Mouse (Mus musculus) hematopoietic multipotent progenitor cell, adult 10-12 weeks (in vitro differentiated cells): Measurements from ENCODE around the gene Mon1a. TPM values are rescaled to one million over a fixed set of nuclear protein-coding genes. Genes with fewer than 3 reads are reported as not detected.

Source experiments
- polyA plus RNA-seq: library from polyadenylated mRNA; stranded (reverse); fragments of >175 nt; gene quantifications from 2 replicates; pipeline ENCODE4 v1.2.3, GENCODE M21; 2012; ENCODE audit warnings: low replicate concordance

Mon1a gene
- 22.0 and 22.8 TPM in 2 replicates for polyA plus RNA-seq

DNA sequence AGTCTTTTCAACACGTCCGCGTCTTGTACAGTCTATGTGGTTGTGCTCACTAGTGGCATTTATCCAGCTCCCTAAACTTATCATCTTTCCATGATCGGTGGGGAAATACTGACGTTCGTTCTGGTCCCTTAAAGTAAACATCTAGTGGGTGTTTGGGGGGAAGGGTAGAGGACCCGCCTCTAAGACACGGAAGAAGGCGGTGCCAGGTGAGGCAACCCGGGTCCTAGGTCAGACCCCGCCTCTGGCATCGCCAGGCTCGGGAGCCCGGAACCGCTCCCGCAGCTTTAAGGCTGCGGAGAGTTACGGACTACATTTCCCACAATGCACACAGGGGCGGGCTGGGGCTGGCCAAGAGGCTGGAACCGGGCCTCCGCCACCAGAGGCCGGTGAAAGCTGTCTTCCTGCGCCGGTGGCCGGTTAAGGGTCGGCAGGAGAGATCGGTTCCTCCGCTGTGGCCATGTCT lies at the start of gene Mon1a:
Gene Mon1a (plus strand): TSS at position 348 of the 463 bp plus-strand sequence.

DNA sequence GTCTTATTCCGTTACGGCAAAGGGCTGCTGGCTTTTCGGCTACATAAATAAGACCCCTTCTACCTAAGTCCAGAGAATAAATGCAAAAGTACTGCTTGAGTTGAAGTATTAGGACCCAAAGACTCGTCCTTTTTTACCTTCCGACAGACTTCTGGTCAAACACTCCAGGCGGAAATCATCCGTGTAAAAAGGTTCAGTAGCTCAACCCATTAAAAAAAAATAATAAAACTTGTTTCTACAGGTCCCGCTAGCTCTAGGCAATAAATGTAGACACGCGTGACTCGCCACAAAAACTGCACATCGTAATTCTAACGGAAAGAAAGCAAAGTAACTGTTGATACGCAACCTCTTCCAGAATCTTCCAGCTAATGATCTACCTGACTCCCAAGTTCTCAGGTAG lies 14.8 kb upstream of the Mon1a start, which contains the start of gene Rbm6:
Gene Rbm6 (minus strand): TSS at position 101 of the 400 bp plus-strand sequence.

DNA sequence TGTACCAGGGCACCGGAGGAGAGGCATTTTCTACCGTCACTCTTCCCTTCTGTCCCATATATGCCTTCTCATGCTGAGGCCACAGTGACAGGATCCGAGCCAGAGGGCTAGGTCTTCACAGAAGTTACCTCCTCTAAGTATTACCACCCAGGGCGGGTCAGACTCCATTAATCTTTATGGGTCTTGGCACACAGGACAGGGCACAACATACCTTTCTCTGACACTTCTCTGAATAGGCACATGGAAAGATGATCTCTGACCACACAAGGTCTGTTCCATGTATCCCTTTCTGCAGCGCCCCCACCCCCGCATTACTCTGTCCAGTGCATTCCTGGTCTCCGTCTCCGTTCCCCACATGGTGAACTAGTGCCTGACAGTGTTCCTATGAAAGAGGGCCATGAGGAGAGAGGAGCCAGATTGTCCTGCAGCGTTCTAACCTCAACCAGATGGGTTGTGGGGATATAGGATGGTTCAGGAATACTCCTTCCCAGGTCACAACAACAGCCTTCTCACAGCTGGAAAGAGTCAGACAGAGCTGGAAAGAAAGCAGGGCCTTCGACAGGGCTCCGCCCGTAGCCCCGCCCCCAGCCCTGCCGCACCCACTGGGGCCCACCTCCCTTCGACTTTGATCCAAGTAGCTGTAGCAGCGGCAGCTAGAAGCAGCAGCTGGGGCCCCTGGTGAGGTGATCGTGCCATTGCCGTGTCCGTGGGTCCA lies 18.5 kb downstream of the Mon1a start, which contains the start of gene Mst1r:
Gene Mst1r (plus strand): TSS at position 622 of the 715 bp plus-strand sequence.

DNA sequence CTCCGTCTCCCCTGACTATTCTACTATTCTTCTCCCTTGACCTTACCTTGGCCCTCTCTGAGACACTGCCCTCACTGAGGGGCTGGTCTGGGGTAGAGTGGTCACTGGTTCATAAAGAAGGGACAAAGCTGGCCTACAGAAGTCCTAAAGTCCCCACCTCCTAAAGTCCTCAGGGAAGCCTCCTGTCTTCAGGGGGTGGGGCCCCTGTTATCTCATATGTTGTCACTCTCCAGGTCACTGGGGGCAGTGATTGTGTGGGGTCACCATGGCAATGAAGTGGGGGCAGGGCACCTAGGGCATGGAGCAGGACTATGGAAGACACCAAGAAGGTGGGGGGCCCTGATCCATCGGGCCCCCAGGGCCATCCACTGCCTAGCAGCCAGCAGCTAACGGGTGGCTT lies 40.2 kb downstream of the Mon1a start, which contains the start of gene Actl11:
Gene Actl11 (plus strand): TSS at position 301 of the 400 bp plus-strand sequence.

DNA sequence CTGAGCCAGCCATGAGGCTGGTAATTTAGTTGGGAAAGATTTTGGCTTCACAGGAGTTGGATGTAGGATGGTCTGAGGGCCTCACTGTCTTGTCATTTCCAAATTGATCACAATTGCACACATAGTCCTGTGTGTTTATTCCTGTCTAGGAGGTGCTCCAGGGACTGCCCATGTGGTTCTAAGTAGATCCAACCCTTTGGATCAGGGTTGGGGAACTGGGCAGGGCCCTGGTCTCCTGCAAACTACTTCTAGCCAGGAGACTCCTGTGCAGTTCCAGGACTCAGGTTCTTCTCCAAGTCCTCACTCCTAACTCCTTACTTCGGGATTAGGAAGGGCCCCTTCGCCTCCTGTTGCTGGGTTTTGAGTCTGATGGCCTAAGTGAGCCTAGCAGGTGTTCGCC lies 47.4 kb downstream of the Mon1a start, which contains the start of gene Camkv:
Gene Camkv (plus strand): TSS at position 301 of the 400 bp plus-strand sequence.

DNA sequence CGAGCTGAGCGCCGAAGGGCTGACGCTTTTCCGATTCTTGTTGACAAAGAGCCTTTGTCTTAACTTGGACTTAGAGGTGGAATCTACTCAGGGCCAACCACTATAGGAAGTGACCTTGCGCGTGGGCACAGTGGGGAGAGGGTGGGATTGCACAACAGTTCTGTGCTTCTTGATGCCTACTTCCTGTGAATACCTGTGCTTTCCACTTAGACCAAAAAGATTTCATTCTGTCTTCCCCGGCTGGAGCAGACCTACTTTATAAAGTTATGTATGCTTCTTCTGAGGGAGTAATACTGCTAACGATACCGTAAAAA lies 61.9 kb downstream of the Mon1a start, which contains the start of gene Traip:
Gene Traip (plus strand): TSS at position 215 of the 314 bp plus-strand sequence.

Other genes with a start within 250 kb of the Mon1a start
- not detected in 2 replicates for gene Slc38a3, start 218.6 kb upstream of the Mon1a start, polyA plus RNA-seq
- gene Gnat1, start 208.4 kb upstream of the Mon1a start, polyA plus RNA-seq: not detected in 2 replicates
- gene Sema3f, start 177.7 kb upstream of the Mon1a start, polyA plus RNA-seq: 3.2 and 4.7 TPM in 2 replicates
- 53.7 and 57.1 TPM in 2 replicates for gene Rbm5, start 117.2 kb upstream of the Mon1a start, polyA plus RNA-seq
- gene Rbm6, start 14.9 kb upstream of the Mon1a start, polyA plus RNA-seq: 19.8 and 30.5 TPM in 2 replicates
- gene Mst1r, start 18.7 kb downstream of the Mon1a start, polyA plus RNA-seq: 0.63 and 3.7 TPM in 2 replicates
- gene Actl11, start 40.3 kb downstream of the Mon1a start, polyA plus RNA-seq: not detected in 2 replicates
- 0.03 and 0.10 TPM in 2 replicates for gene Camkv, start 47.5 kb downstream of the Mon1a start, polyA plus RNA-seq
- 0.30 and 1.8 TPM in 2 replicates for gene Traip, start 62.0 kb downstream of the Mon1a start, polyA plus RNA-seq
- gene Uba7, start 87.4 kb downstream of the Mon1a start, polyA plus RNA-seq: 56.6 and 109 TPM in 2 replicates
- gene Gm20661, start 94.9 kb downstream of the Mon1a start, polyA plus RNA-seq: 0.22 TPM in 1 of 2 replicates, not detected in the other
- 11.6 and 13.4 TPM in 2 replicates for gene Inka1, start 97.7 kb downstream of the Mon1a start, polyA plus RNA-seq
- 0.15 TPM in 1 of 2 replicates, not detected in the other for gene Cdhr4, start 104.3 kb downstream of the Mon1a start, polyA plus RNA-seq
- 0.58 TPM in 1 of 2 replicates, not detected in the other for gene Gm20662, start 108.2 kb downstream of the Mon1a start, polyA plus RNA-seq
- 163 and 228 TPM in 2 replicates for gene Ip6k1, start 114.3 kb downstream of the Mon1a start, polyA plus RNA-seq
- 4.6 and 5.8 TPM in 2 replicates for gene Gmppb, start 161.1 kb downstream of the Mon1a start, polyA plus RNA-seq
- gene Amigo3, start 165.0 kb downstream of the Mon1a start, polyA plus RNA-seq: 0.22 and 0.61 TPM in 2 replicates
- 0.10 and 1.0 TPM in 2 replicates for gene Mst1, start 192.3 kb downstream of the Mon1a start, polyA plus RNA-seq
- gene Rnf123, start 195.2 kb downstream of the Mon1a start, polyA plus RNA-seq: 83.2 and 287 TPM in 2 replicates
- 50.4 and 78.3 TPM in 2 replicates for gene Apeh, start 206.5 kb downstream of the Mon1a start, polyA plus RNA-seq